Mouse (Mus musculus) stomach, postnatal 0 days (tissue): Measurements from ENCODE around the gene Gm49337. TPM values are rescaled to one million over a fixed set of nuclear protein-coding genes. Genes with fewer than 3 reads are reported as not detected.

Experiments used
- ATAC-seq: fragments of 200-750 bp; cut with Nextera tagmentation; 2 replicates; pipeline ENCODE4 v1.8.0; 2017; ENCODE audit not compliant: low FRiP score, low TSS enrichment
- DNase-seq: peaks from one replicate; pipeline ENCODE4 v3.0.0-alpha.2; 2016; ENCODE audit warnings: low spot score
- H3K27ac ChIP-seq: fragments of 300-500 bp; sonication (generic); replicated peaks from 2 replicates; pipeline ENCODE4 v1.5.1; 2014; ENCODE audit warnings: mild to moderate bottlenecking, control low read depth
- H3K27me3 ChIP-seq: fragments of 300-500 bp; sonication (generic); 2 replicates; pipeline ENCODE4 v1.6.1; 2014; ENCODE audit warnings: low read length; ENCODE audit not compliant: control insufficient read depth, insufficient read depth
- H3K36me3 ChIP-seq: fragments of 300-500 bp; sonication (generic); 2 replicates; pipeline ENCODE4 v1.6.1; 2014; ENCODE audit warnings: low read length, mixed read lengths; ENCODE audit not compliant: control insufficient read depth, insufficient read depth
- H3K4me1 ChIP-seq: fragments of 300-500 bp; sonication (generic); replicated peaks from 2 replicates; pipeline ENCODE4 v1.6.1; 2014; ENCODE audit warnings: antibody characterized with exemption; ENCODE audit not compliant: control insufficient read depth, insufficient read depth
- H3K4me2 ChIP-seq: fragments of 300-500 bp; sonication (generic); replicated peaks from 2 replicates; pipeline ENCODE4 v1.6.1; 2014; ENCODE audit warnings: low read depth, mild to moderate bottlenecking, control low read depth, moderate library complexity
- H3K4me3 ChIP-seq: fragments of 300-500 bp; sonication (generic); 2 replicates; pipeline ENCODE4 v1.5.1; 2014; ENCODE audit warnings: low read depth, low read length, control low read depth
- H3K9ac ChIP-seq: fragments of 300-500 bp; sonication (generic); 2 replicates; pipeline ENCODE4 v1.6.1; 2014; ENCODE audit warnings: mild to moderate bottlenecking, low read length, control low read depth, mixed read lengths
- H3K9me3 ChIP-seq: fragments of 300-500 bp; sonication (generic); 2 replicates; pipeline ENCODE4 v1.6.1; 2016; ENCODE audit warnings: low read length; ENCODE audit not compliant: control insufficient read depth
- CTCF ChIP-seq: IDR thresholded peaks from 2 replicates; pipeline ENCODE4 v1.5.1; 2016; ENCODE audit warnings: antibody characterized with exemption, low read depth, mild to moderate bottlenecking, moderate library complexity
- EP300 ChIP-seq: optimal IDR thresholded peaks from 2 replicates; pipeline ENCODE3; 2016; ENCODE audit warnings: antibody characterized with exemption
- WGBS: fragments of 180-500 bp; shearing (Covaris S2); extraction: QIAGEN DNeasy Blood & Tissue Kit; methylation state at CpG from one replicate; pipeline ENCODE4 v1.1.7; 2014; 5-methylcytosine and 5-hydroxymethylcytosine counted together
- polyA plus RNA-seq: library from polyadenylated mRNA; unstranded; fragments of >200 nt; fragmentation: Nextera tagmentation; extraction: Ambion mirVana; gene quantifications from 2 replicates; pipeline ENCODE4 v1.2.1, GENCODE M21; 2015

The Gm49337 gene
- polyA plus RNA-seq, 1 experiment from 2014 or later, result not detected

- WGBS, result 96% methylated on average over 15 of the region's 15 CpGs
- H3K36me3 ChIP-seq, result peaks cover 43% of the 10 kb centered on the region
- TF ChIP-seq CTCF (no peak), EP300 (no peak)
Measured at GRCm38 (mm10) chr4:116152702-116153101, 20.5 kb upstream of the Gm49337 start.

GRCm38 (mm10) chr4:116157882-116158281, 15.3 kb upstream of the Gm49337 start:
- Histone ChIP-seq H3K9me3 (no peaks in the 10 kb centered on the region), H3K4me3 (no peak overlapping the region), H3K36me3 (peaks cover 44% of the 10 kb centered on the region), H3K4me2 (no peak overlapping the region), H3K4me1 (no peaks in the 10 kb centered on the region), H3K27ac (no peak overlapping the region), H3K9ac (no peak overlapping the region), H3K27me3 (no peaks in the 10 kb centered on the region)
- no peak for DNase-seq
- TF ChIP-seq CTCF (no peak), EP300 (no peak)
- no peak for ATAC-seq
- 91% methylated on average over 2 of the region's 2 CpGs for WGBS

More at GRCm38 (mm10) chr4:116152702-116153101, 20.5 kb upstream of the Gm49337 start:
- DNase-seq (no peak), ATAC-seq (no peak)
- Histone ChIP-seq H3K4me3 (no peak overlapping the region), H3K27ac (no peak overlapping the region), H3K4me1 (no peaks in the 10 kb centered on the region; the same call in none of the 2 replicates), H3K9me3 (no peaks in the 10 kb centered on the region), H3K9ac (no peak overlapping the region), H3K27me3 (no peaks in the 10 kb centered on the region), H3K4me2 (no peak overlapping the region)

- peaks cover 30% of the 10 kb centered on the region for H3K36me3 ChIP-seq
Measured at GRCm38 (mm10) chr4:116159912-116160311, 13.3 kb upstream of the Gm49337 start.

GRCm38 (mm10) chr4:116160769-116161168, 12.4 kb upstream of the Gm49337 start:
- Histone ChIP-seq H3K9ac (no peak overlapping the region), H3K36me3 (peaks cover 21% of the 10 kb centered on the region)
- DNase-seq, result no peak

More at GRCm38 (mm10) chr4:116159912-116160311, 13.3 kb upstream of the Gm49337 start:
- DNase-seq (peak; percentile 59), ATAC-seq (0 out of 2 replicates have a peak, but pooled peaks have one; percentile 17)
- TF ChIP-seq CTCF (peak; percentile 76), EP300 (no peak)
- Histone ChIP-seq H3K9me3 (no peaks in the 10 kb centered on the region), H3K4me2 (no peak overlapping the region), H3K4me3 (no peak overlapping the region), H3K27me3 (no peaks in the 10 kb centered on the region), H3K9ac (no peak overlapping the region), H3K27ac (no peak overlapping the region), H3K4me1 (no peaks in the 10 kb centered on the region)
- WGBS, result 66% methylated on average over 3 of the region's 3 CpGs

GRCm38 (mm10) chr4:116162142-116162541, 11.0 kb upstream of the Gm49337 start:
- Histone ChIP-seq H3K4me3 (no peak overlapping the region), H3K4me1 (no peaks in the 10 kb centered on the region), H3K9ac (no peak overlapping the region), H3K27me3 (no peaks in the 10 kb centered on the region), H3K4me2 (no peak overlapping the region), H3K36me3 (peaks cover 11% of the 10 kb centered on the region; the same call in 1 of the 2 replicates), H3K9me3 (no peaks in the 10 kb centered on the region), H3K27ac (no peak overlapping the region)
- WGBS, result 70% methylated on average over 4 of the region's 4 CpGs
- no peak for ATAC-seq
- TF ChIP-seq EP300 (no peak), CTCF (no peak)
- DNase-seq, result no peak

More at GRCm38 (mm10) chr4:116160769-116161168, 12.4 kb upstream of the Gm49337 start:
- Histone ChIP-seq H3K4me2 (no peak overlapping the region), H3K9me3 (no peaks in the 10 kb centered on the region), H3K4me3 (no peak overlapping the region), H3K27me3 (no peaks in the 10 kb centered on the region), H3K4me1 (no peaks in the 10 kb centered on the region), H3K27ac (no peak overlapping the region)
- no peak for ATAC-seq
- no peak for TF ChIP-seq CTCF
- TF ChIP-seq EP300, result no peak
- WGBS, result 67% methylated on average over 3 of the region's 3 CpGs

- DNase-seq, result peak; percentile 63
- peak; percentile 64 for ATAC-seq
- TF ChIP-seq EP300, result no peak
- no peak for TF ChIP-seq CTCF
- H3K4me2 ChIP-seq, result peak overlapping the region; percentile 34; the same call in 1 of the 2 replicates
- 63% methylated on average over 2 of the region's 2 CpGs for WGBS
- H3K27me3 ChIP-seq, result no peaks in the 10 kb centered on the region
- H3K9me3 ChIP-seq, result no peaks in the 10 kb centered on the region
- no peak overlapping the region for H3K9ac ChIP-seq
- peak overlapping the region; percentile 84 for H3K27ac ChIP-seq
- H3K4me1 ChIP-seq, result no peaks in the 10 kb centered on the region
- H3K36me3 ChIP-seq, result 0 out of 2 replicates have a peak, but pooled peaks cover 2% of the 10 kb centered on the region
- H3K4me3 ChIP-seq, result 0 out of 2 replicates have a peak overlapping the region, but pooled peaks have one; percentile 27
Measured at GRCm38 (mm10) chr4:116164759-116165554, 8.2 kb upstream of the Gm49337 start.
